Mouse (Mus musculus) c-Kit-positive CD71-negative TER-119-negative erythroid progenitor cells, embryonic 14.5 days (primary cell): Measurements from ENCODE around the gene Plppr2.
A peak's percentile ranks its signal among the peaks of the same experiment; 100 is the strongest.

Source experiments
- DNase-seq: peaks from one replicate; pipeline ENCODE4 v3.0.0-alpha.2; 2013; ENCODE audit warnings: low read depth

The Plppr2 gene

GRCm38 (mm10) chr9:21936692-21937570 is at the start of gene Plppr2:
Gene Plppr2 (plus strand): TSS chr9:21937033.
- DNase-seq = peak; percentile 91

- no peak for DNase-seq
These were observed 47.6 kb upstream of the Plppr2 start for GRCm38 (mm10) chr9:21889229-21889628.

- peak; percentile 50 for DNase-seq
These were observed 35.5 kb upstream of the Plppr2 start for GRCm38 (mm10) chr9:21901223-21901820.

- no peak for DNase-seq
These were observed 32.8 kb upstream of the Plppr2 start for GRCm38 (mm10) chr9:21904031-21904430.

- DNase-seq = no peak
These were observed 28.6 kb upstream of the Plppr2 start for GRCm38 (mm10) chr9:21908216-21908615.

- no peak for DNase-seq
These were observed 27.2 kb upstream of the Plppr2 start for GRCm38 (mm10) chr9:21909474-21910223.

GRCm38 (mm10) chr9:21916851-21917492 is 19.9 kb upstream of the Plppr2 start:
- no peak for DNase-seq

GRCm38 (mm10) chr9:21917493-21918034 is 19.3 kb upstream of the Plppr2 start:
- DNase-seq = no peak

- peak; percentile 98 for DNase-seq
These were observed 18.7 kb upstream of the Plppr2 start, which contains the start of gene Rab3d for GRCm38 (mm10) chr9:21918035-21918592. Gene Rab3d (minus strand): TSS chr9:21918192.

- DNase-seq = no peak
These were observed 18.0 kb upstream of the Plppr2 start for GRCm38 (mm10) chr9:21918692-21919384.

- DNase-seq = no peak
These were observed 13.8 kb upstream of the Plppr2 start for GRCm38 (mm10) chr9:21923036-21923435.

GRCm38 (mm10) chr9:21923490-21924098 is 13.2 kb upstream of the Plppr2 start:
- DNase-seq = no peak

- peak; percentile 69 for DNase-seq
These were observed 12.7 kb upstream of the Plppr2 start for GRCm38 (mm10) chr9:21924099-21924493.

- DNase-seq = no peak
These were observed 11.8 kb upstream of the Plppr2 start for GRCm38 (mm10) chr9:21925034-21925433.

GRCm38 (mm10) chr9:21925506-21925905 is 11.3 kb upstream of the Plppr2 start:
- DNase-seq = no peak

- DNase-seq = no peak
These were observed 10.7 kb upstream of the Plppr2 start for GRCm38 (mm10) chr9:21926155-21926554.

GRCm38 (mm10) chr9:21926784-21927183 is 10.0 kb upstream of the Plppr2 start:
- DNase-seq = no peak

- DNase-seq = peak; percentile 78
These were observed 9.6 kb upstream of the Plppr2 start, which contains the start of the genes Ccdc159 and Tmem205 for GRCm38 (mm10) chr9:21927208-21927753. Gene Ccdc159 (plus strand): TSS chr9:21927471. Gene Tmem205 (minus strand): TSS chr9:21927556.

GRCm38 (mm10) chr9:21929208-21929607 is 7.6 kb upstream of the Plppr2 start:
- no peak for DNase-seq

GRCm38 (mm10) chr9:21932006-21932405 is 4.8 kb upstream of the Plppr2 start:
- DNase-seq = no peak
